Mouse (Mus musculus): Measurements from ENCODE around the gene Klf3.

DNA sequence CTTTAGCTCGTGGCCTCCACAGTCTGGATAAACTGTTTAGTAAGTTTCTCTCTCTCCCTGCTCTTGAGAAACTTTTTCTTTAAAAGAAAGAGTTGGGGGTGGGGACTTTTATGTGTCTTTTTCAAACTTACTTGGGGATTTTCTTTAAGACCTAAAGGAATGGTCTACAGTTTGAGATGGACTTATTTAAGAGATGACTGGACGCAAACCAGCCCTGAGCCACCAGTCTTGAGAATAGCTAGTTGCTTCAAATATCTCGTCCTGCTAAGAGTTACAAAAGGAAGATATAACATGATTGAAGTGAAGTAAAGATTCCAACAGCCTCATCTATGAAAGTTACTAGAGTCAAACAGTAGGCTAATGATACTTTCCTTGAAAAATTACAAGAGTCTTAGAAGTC lies 4.0 kb downstream of the Klf3 start:
- TF ChIP-seq CTCF (IDR thresholded peaks at IDR 0.05; ENCODE audit: low read depth, low read length) = no peak
- TF ChIP-seq POLR2AphosphoS5 (IDR thresholded peaks at IDR 0.05; ENCODE audit: insufficient replicate concordance, low read depth, low read length) = no peak
- TF ChIP-seq GATA1 (IDR thresholded peaks at IDR 0.05; ENCODE audit: borderline replicate concordance, low read length) = no peak
- no peak for TF ChIP-seq TAL1 (conservative IDR thresholded peaks at IDR 0.05; ENCODE audit: low read depth, low read length)

Measured in G1E (cell line).